Mouse (Mus musculus) central nervous system, embryonic 11.5 days (tissue): ENCODE measurements around the gene Olfr382. TPM values are rescaled to one million over a fixed set of nuclear protein-coding genes. Genes with fewer than 3 reads are reported as not detected.

Experiments used
- polyA plus RNA-seq: library from polyadenylated mRNA; depleted of rRNA; stranded (reverse); fragments of >200 nt; gene quantifications from 2 replicates; pipeline ENCODE4 v1.2.3, GENCODE M21; 2012; rRNA removed

The Olfr382 gene
- not detected in 2 replicates for polyA plus RNA-seq

GRCm38 (mm10) chr11:73517097-73517496 lies at the start of gene Olfr382:
Gene Olfr382, minus strand, starts transcription at chr11:73517197.

DNA sequence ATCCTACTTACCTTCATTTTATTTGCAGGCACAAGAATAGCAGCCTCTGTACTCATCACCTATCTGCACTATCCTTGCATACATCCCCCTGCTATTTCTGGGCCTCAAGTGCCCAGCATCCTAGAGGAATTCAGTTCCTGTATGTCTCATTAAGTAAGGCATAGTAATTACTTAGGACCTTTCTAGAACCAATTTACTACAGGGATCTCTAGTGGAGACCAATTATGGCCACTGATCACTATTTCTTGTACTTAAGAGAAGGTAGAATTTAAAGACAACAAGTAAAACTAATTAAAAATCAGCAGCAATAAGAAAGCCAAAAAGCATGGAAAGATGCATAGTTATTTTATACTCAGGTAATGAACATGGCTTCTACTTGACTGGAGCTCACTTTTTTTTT lies 25.5 kb downstream of the Olfr382 start, which contains the start of gene Olfr381:
Gene Olfr381, minus strand, starts transcription at position 101 of the 400 bp plus-strand sequence.

Other genes starting within 250 kb of the Olfr382 start
- 0.01 and 0.06 TPM in 2 replicates for gene Trpv3, start 249.8 kb downstream of the Olfr382 start, polyA plus RNA-seq
- gene Aspa, start 187.6 kb downstream of the Olfr382 start, polyA plus RNA-seq, result 0.25 and 0.46 TPM in 2 replicates
- not detected in 2 replicates for gene Gm49340, start 187.5 kb downstream of the Olfr382 start, polyA plus RNA-seq
- 0.13 TPM in 1 of 2 replicates, not detected in the other for gene Spata22, start 187.5 kb downstream of the Olfr382 start, polyA plus RNA-seq
- gene Olfr20, start 166.4 kb downstream of the Olfr382 start, polyA plus RNA-seq, result not detected in 2 replicates
- gene Olfr376, start 146.0 kb downstream of the Olfr382 start, polyA plus RNA-seq, result not detected in 2 replicates
- gene Olfr1, start 117.6 kb downstream of the Olfr382 start, polyA plus RNA-seq, result not detected in 2 replicates
- gene Olfr378, start 88.7 kb downstream of the Olfr382 start, polyA plus RNA-seq, result not detected in 2 replicates
- not detected in 2 replicates for gene Olfr380, start 59.7 kb downstream of the Olfr382 start, polyA plus RNA-seq
- not detected in 2 replicates for gene Olfr381, start 25.6 kb downstream of the Olfr382 start, polyA plus RNA-seq
- gene Olfr385, start 75.8 kb upstream of the Olfr382 start, polyA plus RNA-seq, result not detected in 2 replicates
- gene Olfr384, start 81.4 kb upstream of the Olfr382 start, polyA plus RNA-seq, result not detected in 2 replicates
- not detected in 2 replicates for gene Zfp735, start 171.6 kb upstream of the Olfr382 start, polyA plus RNA-seq